Mouse (Mus musculus): ENCODE data around the gene Tmem239.

DNA sequence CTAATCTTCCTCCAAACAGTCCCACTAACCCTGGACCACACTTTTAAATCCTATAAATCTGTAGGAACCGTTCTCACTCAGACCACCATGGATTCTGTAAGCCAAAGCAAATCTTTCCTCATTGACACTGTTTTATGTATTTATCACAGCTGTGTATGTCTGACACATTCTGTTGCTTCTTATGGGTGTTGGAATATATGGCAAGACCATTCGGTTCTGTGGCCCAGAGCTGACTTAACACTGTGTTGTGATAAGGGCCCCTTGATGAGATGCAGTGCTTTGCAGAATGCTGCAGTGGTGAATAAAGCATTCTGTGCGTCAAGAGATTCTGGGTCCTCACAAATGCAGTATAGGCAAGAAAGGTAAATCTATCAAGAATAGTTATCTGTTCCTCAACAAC is 25.9 kb downstream of the Tmem239 start:
- no peak for TF ChIP-seq GATA1 (IDR thresholded peaks at IDR 0.05; ENCODE audit: borderline replicate concordance, low read length)
- TF ChIP-seq FLI1 (IDR thresholded peaks at IDR 0.05; ENCODE audit: low read length): no peak
